Mouse (Mus musculus) liver, adult 2 months (tissue): ENCODE results near the gene Gm47995.

Experiments
- CTCF ChIP-seq: fragments of 200-500 bp; IDR thresholded peaks from 2 replicates; pipeline ENCODE4 v1.5.1; 2011; ENCODE audit warnings: low read depth, low read length, control low read depth
- POLR2A ChIP-seq: fragments of 200-500 bp; IDR thresholded peaks from 2 replicates; pipeline ENCODE4 v1.6.1; 2011; ENCODE audit warnings: low read length, control low read depth; ENCODE audit not compliant: insufficient read depth; ENCODE audit errors: extremely low read depth

DNA sequence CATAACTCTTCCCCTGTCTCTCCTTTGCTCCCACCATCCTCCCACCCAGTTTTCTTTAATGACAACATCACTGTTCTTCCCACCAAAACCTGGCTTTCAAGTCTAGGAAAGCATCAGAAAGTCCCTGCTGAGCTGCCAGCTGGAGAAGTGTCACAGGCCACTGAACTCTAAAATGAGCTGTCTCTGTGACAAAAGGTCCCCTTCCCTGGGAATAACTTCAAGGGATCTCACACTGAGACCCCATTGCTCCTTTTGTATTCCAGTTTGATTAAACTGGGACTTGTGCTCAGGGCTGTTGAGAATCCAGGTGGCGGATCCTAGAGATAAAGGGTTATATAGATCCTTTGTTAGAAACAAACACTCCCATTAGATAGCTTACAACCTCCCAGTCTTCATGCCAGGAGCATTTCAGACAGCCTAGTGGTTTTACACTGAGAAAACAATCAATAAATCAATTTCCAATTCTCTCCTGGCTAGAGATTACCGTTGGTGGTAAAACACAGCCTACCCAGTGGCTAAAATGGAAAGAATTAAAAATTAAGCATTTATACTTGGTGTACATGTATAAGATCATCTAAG, 19.7 kb upstream of the Gm47995 start:
- TF ChIP-seq CTCF = no peak
- TF ChIP-seq POLR2A = no peak
